Mouse (Mus musculus) natural killer cell, adult 2 months (primary cell): ENCODE data around the gene Arhgap15.

Experiments
- DNase-seq, 2 experiments: peaks; one replicate each; pipeline ENCODE4 v3.0.0; 2022; ENCODE audit warnings: low spot score in 2 of 2

Arhgap15 gene

GRCm38 (mm10) chr2:44352885-44353284, 604.3 kb downstream of the Arhgap15 start:
- DNase-seq = no peak

- DNase-seq = no peak
Measured at GRCm38 (mm10) chr2:44353594-44353993, 605.0 kb downstream of the Arhgap15 start.

GRCm38 (mm10) chr2:44354786-44355185, 606.2 kb downstream of the Arhgap15 start:
- no peak for DNase-seq

- DNase-seq = no peak
Measured at GRCm38 (mm10) chr2:44355316-44355715, 606.7 kb downstream of the Arhgap15 start.

GRCm38 (mm10) chr2:44356248-44356886, 607.7 kb downstream of the Arhgap15 start:
- no peak for DNase-seq

GRCm38 (mm10) chr2:44356887-44357251, 608.2 kb downstream of the Arhgap15 start:
- DNase-seq = no peak

GRCm38 (mm10) chr2:44380225-44380624, 631.6 kb downstream of the Arhgap15 start:
- DNase-seq = no peak

- no peak for DNase-seq
Measured at GRCm38 (mm10) chr2:44384541-44384940, 635.9 kb downstream of the Arhgap15 start.

GRCm38 (mm10) chr2:44389556-44389955, 640.9 kb downstream of the Arhgap15 start:
- no peak for DNase-seq

GRCm38 (mm10) chr2:44393789-44394188, 645.2 kb downstream of the Arhgap15 start:
- no peak for DNase-seq

GRCm38 (mm10) chr2:44394956-44395501, 646.4 kb downstream of the Arhgap15 start:
- no peak for DNase-seq

GRCm38 (mm10) chr2:44395577-44395976, 647.0 kb downstream of the Arhgap15 start:
- DNase-seq = no peak

GRCm38 (mm10) chr2:44397209-44397608, 648.6 kb downstream of the Arhgap15 start:
- no peak for DNase-seq

- DNase-seq = no peak
Measured at GRCm38 (mm10) chr2:44397735-44398337, 649.2 kb downstream of the Arhgap15 start.

GRCm38 (mm10) chr2:44399191-44399926, 650.7 kb downstream of the Arhgap15 start:
- DNase-seq = no peak

- no peak for DNase-seq
Measured at GRCm38 (mm10) chr2:44401704-44402422, 653.2 kb downstream of the Arhgap15 start.

GRCm38 (mm10) chr2:44411660-44412059, 663.0 kb downstream of the Arhgap15 start:
- DNase-seq = no peak

- no peak for DNase-seq
Measured at GRCm38 (mm10) chr2:44416331-44416730, 667.7 kb downstream of the Arhgap15 start.

- DNase-seq = no peak
Measured at GRCm38 (mm10) chr2:44419547-44420225, 671.1 kb downstream of the Arhgap15 start.

- DNase-seq = no peak
Measured at GRCm38 (mm10) chr2:44430521-44430920, 681.9 kb downstream of the Arhgap15 start.

- DNase-seq = no peak
Measured at GRCm38 (mm10) chr2:44436652-44437051, 688.0 kb downstream of the Arhgap15 start.
